Mouse (Mus musculus) leukemia stem cell, adult 10-12 weeks (primary cell): ENCODE results near the gene Prim1. TPM values are rescaled to one million over a fixed set of nuclear protein-coding genes. Genes with fewer than 3 reads are reported as not detected.

ENCODE experiments used
- polyA plus RNA-seq: library from polyadenylated mRNA; stranded (reverse); fragments of >175 nt; gene quantifications from 2 replicates; pipeline ENCODE4 v1.2.3, GENCODE M21; 2012; ENCODE audit warnings: low replicate concordance

Gene Prim1
- polyA plus RNA-seq = 0.82 and 4.9 TPM in 2 replicates

DNA sequence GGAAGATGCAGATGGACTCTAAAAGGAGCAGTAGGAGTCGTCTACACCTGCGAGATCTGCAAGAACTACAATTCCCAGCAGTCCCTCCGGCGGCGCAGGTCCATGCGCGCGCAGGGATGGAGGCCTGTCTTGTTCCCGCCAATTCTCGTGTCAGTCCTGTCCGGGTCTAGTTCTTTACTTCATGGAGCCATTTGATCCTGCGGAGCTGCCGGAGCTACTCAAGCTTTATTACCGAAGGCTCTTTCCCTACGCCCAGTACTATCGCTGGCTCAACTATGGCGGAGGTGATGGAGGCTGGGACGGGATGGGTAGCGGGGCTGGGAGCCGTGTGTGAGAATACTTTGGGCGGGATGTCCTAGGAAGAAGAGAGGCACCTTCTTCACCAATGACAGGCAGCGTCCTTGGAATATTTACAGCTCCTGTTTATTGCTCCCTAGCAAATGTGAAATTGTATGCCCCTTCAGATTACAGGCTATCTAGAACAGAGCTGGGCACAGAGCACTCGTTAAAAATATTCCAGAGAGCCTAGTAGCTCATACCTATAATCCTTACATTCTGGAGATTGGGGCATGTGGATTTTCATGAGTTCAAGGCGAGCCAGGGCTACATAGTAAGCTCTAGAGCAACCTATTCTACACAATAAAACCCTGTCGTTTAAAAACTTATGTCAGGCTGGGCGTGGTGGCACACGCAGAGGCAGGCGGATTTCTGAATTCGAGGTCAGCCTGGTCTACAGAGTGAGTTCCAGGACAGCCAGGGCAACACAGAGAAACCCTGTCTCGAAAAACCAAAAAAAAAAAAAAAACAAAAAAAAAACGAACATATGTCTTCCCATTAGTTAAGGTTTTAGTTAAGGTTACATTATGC is at the start of gene Prim1:
TSS of gene Prim1 (plus strand) at position 101 of the 867 bp plus-strand sequence.

DNA sequence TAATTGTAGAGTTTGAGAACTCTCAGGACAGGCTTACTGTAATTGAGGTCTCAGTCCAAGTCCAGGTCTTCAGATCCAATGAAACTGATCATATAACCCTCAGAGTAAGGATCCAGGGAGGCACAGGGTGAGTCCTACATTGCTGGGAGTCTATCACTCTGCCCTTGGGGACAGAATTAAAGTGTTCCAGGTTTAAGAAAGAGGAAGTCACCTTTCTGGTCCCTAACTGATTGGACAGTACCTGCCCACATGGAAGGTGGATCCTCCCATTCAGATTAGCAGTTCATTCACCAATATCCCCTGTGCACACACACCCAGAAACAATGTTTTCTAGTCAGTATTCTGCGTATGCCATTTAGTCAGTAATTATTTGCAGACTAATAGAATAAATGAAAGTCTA is 7.5 kb upstream of the Prim1 start, which contains the start of gene Hsd17b6:
TSS of gene Hsd17b6 (minus strand) at position 166 of the 400 bp plus-strand sequence.

DNA sequence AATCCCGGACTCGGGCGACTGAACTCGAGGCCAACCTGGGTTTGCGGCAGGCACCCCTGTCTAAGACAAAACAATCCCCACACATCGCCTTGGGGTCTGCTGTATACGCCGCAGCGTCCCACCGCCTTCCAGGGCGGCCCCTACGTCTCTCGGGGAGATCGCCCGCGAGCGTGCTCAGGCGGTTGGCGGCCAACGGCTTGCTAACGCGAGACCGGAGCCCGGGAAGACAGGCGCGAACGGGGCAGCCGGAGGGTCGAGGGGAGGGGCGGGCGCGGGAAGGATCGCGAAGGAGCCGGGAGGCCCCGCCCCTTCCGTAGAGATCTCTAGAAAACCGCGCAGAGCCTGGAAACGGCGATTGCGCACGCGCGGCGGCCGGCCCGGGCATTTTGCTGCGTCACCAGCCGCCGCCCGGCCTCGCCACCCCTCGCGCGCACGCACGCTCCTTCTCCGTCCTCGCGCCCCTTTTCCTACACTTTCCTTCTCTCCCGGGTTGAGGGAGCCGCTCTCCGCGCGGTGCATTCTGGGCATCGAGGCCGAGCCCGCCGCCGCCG is 43.7 kb downstream of the Prim1 start, which contains the start of gene Ptges3:
TSS of gene Ptges3 (plus strand) at position 354 of the 551 bp plus-strand sequence.

Other genes with a start within 250 kb of the Prim1 start
- not detected in 2 replicates for gene Rdh9, start 238.8 kb upstream of the Prim1 start, polyA plus RNA-seq
- gene Rdh16, start 214.0 kb upstream of the Prim1 start, polyA plus RNA-seq = 0.14 TPM in 1 of 2 replicates, not detected in the other
- gene Rdh19, start 165.2 kb upstream of the Prim1 start, polyA plus RNA-seq = not detected in 2 replicates
- not detected in 2 replicates for gene Rdh16f2, start 148.7 kb upstream of the Prim1 start, polyA plus RNA-seq
- gene Rdh7, start 126.4 kb upstream of the Prim1 start, polyA plus RNA-seq = not detected in 2 replicates
- 0.21 TPM in 1 of 2 replicates, not detected in the other for gene Sdr9c7, start 116.7 kb upstream of the Prim1 start, polyA plus RNA-seq
- gene Hsd17b6, start 7.6 kb upstream of the Prim1 start, polyA plus RNA-seq = not detected in 2 replicates
- 16.7 and 52.0 TPM in 2 replicates for gene Naca, start 20.4 kb downstream of the Prim1 start, polyA plus RNA-seq
- gene Ptges3, start 43.8 kb downstream of the Prim1 start, polyA plus RNA-seq = 98.6 and 122 TPM in 2 replicates
- gene Atp5b, start 68.1 kb downstream of the Prim1 start, polyA plus RNA-seq = 1,361 and 1,521 TPM in 2 replicates
- gene Baz2a, start 76.4 kb downstream of the Prim1 start, polyA plus RNA-seq = 9.2 and 28.5 TPM in 2 replicates
- gene Rbms2, start 165.1 kb downstream of the Prim1 start, polyA plus RNA-seq = 6.1 and 6.7 TPM in 2 replicates
- 1.7 and 2.8 TPM in 2 replicates for gene Gls2, start 179.3 kb downstream of the Prim1 start, polyA plus RNA-seq
- gene Spryd4, start 196.6 kb downstream of the Prim1 start, polyA plus RNA-seq = 0.39 and 3.8 TPM in 2 replicates
- gene Mip, start 210.7 kb downstream of the Prim1 start, polyA plus RNA-seq = 0.32 and 0.44 TPM in 2 replicates
- gene Timeless, start 216.9 kb downstream of the Prim1 start, polyA plus RNA-seq = 19.8 and 23.0 TPM in 2 replicates
- gene Apon, start 238.9 kb downstream of the Prim1 start, polyA plus RNA-seq = 0.13 TPM in 1 of 2 replicates, not detected in the other